Mouse (Mus musculus) thymus, postnatal 10 days (tissue): ENCODE results near the gene Agbl4.

Experiments used
- DNase-seq, 2 experiments: peaks; one replicate each; pipeline ENCODE4 v3.0.0; 2021; ENCODE audit warnings: low spot score in 2 of 2

The Agbl4 gene

GRCm38 (mm10) chr4:111663730-111664129 is 1266.3 kb downstream of the Agbl4 start:
- DNase-seq: no peak

GRCm38 (mm10) chr4:111664146-111664545 is 1266.7 kb downstream of the Agbl4 start:
- DNase-seq: no peak

- DNase-seq: no peak
These were observed 1269.3 kb downstream of the Agbl4 start for GRCm38 (mm10) chr4:111666713-111667112.

- no peak for DNase-seq
These were observed 1271.9 kb downstream of the Agbl4 start for GRCm38 (mm10) chr4:111669369-111669768.

- no peak for DNase-seq
These were observed 1273.3 kb downstream of the Agbl4 start for GRCm38 (mm10) chr4:111670566-111671421.

GRCm38 (mm10) chr4:111671440-111671839 is 1274.0 kb downstream of the Agbl4 start:
- DNase-seq: no peak

- no peak for DNase-seq
These were observed 1276.4 kb downstream of the Agbl4 start for GRCm38 (mm10) chr4:111673904-111674303.

GRCm38 (mm10) chr4:111681926-111682325 is 1284.5 kb downstream of the Agbl4 start:
- no peak for DNase-seq

GRCm38 (mm10) chr4:111682793-111683192 is 1285.3 kb downstream of the Agbl4 start:
- DNase-seq: no peak

- no peak for DNase-seq
These were observed 1286.4 kb downstream of the Agbl4 start for GRCm38 (mm10) chr4:111683843-111684242.

GRCm38 (mm10) chr4:111685951-111686350 is 1288.5 kb downstream of the Agbl4 start:
- no peak for DNase-seq

GRCm38 (mm10) chr4:111686951-111687350 is 1289.5 kb downstream of the Agbl4 start:
- peak; percentile 8 to 53 for DNase-seq

- peak; percentile 38 to 80 for DNase-seq
These were observed 1290.2 kb downstream of the Agbl4 start for GRCm38 (mm10) chr4:111687613-111688012.

- DNase-seq: peak in 1 of 2 experiments; percentile 10
These were observed 1293.6 kb downstream of the Agbl4 start for GRCm38 (mm10) chr4:111691057-111691543.

- DNase-seq: no peak
These were observed 1303.9 kb downstream of the Agbl4 start for GRCm38 (mm10) chr4:111701381-111701780.

GRCm38 (mm10) chr4:111704126-111704525 is 1306.7 kb downstream of the Agbl4 start:
- no peak for DNase-seq

GRCm38 (mm10) chr4:111704975-111705374 is 1307.5 kb downstream of the Agbl4 start:
- no peak for DNase-seq
